Mouse (Mus musculus) CH12.LX (cell line): Measurements from ENCODE around the gene Iglon5. TPM values are rescaled to one million over a fixed set of nuclear protein-coding genes. Genes with fewer than 3 reads are reported as not detected.

ENCODE experiments used
- DNase-seq: peaks from one replicate; pipeline ENCODE4 v3.0.0-alpha.2; 2013; ENCODE audit errors: extremely low read depth
- H3K27ac ChIP-seq: 2 replicates; pipeline ENCODE4 v1.5.1; 2012; ENCODE audit warnings: low read depth, mild to moderate bottlenecking, control low read depth, moderate library complexity; ENCODE audit not compliant: insufficient read depth
- H3K27me3 ChIP-seq: replicated peaks from 2 replicates; pipeline ENCODE3; 2012; ENCODE audit warnings: inconsistent platforms
- H3K36me3 ChIP-seq, 2 experiments: replicated peaks in 1 of 2; 2 replicates each; pipeline versions ENCODE3 to v1.6.1; 2012; ENCODE audit warnings: inconsistent platforms in 1 of 2, low read length in 1 of 2, mild to moderate bottlenecking in 1 of 2, mixed read lengths in 1 of 2, moderate library complexity in 1 of 2; ENCODE audit not compliant: control insufficient read depth in 1 of 2, insufficient read depth in 1 of 2
- H3K4me1 ChIP-seq, 2 experiments: 2 replicates each; pipeline ENCODE4 v1.6.1; 2012; ENCODE audit warnings: inconsistent platforms in 1 of 2, moderate library complexity in 1 of 2; ENCODE audit not compliant: insufficient read depth in 2 of 2, control insufficient read depth in 1 of 2
- H3K4me2 ChIP-seq: 2 replicates; pipeline ENCODE4 v1.6.1; 2012; ENCODE audit warnings: low read depth, mild to moderate bottlenecking, control low read depth; ENCODE audit not compliant: poor library complexity, insufficient read depth, severe bottlenecking
- H3K4me3 ChIP-seq, 3 experiments: fragments of 150-350 bp in 1 of 3; sonication (generic) in 1 of 3; replicated peaks in 1 of 3; 2 replicates each; pipeline versions ENCODE3 to v1.5.1; 2011 to 2012; ENCODE audit warnings: low read depth in 2 of 3, low read length in 2 of 3, mild to moderate bottlenecking in 2 of 3, moderate library complexity in 2 of 3, control low read depth in 1 of 3, improper control_type of control experiment in 1 of 3, inconsistent platforms in 1 of 3, mixed read lengths in 1 of 3; ENCODE audit not compliant: poor library complexity in 1 of 3
- H3K79me2 ChIP-seq: replicated peaks from 2 replicates; pipeline ENCODE4 v1.6.1; 2012; ENCODE audit warnings: mild to moderate bottlenecking, moderate library complexity; ENCODE audit not compliant: control insufficient read depth, poor library complexity, insufficient read depth, severe bottlenecking; ENCODE audit errors: extremely low read depth
- H3K9ac ChIP-seq: 2 replicates; pipeline ENCODE4 v1.6.1; 2012; ENCODE audit warnings: low read depth, mild to moderate bottlenecking, control low read depth, moderate library complexity; ENCODE audit not compliant: insufficient read depth
- H3K9me3 ChIP-seq: replicated peaks from 2 replicates; pipeline ENCODE3; 2012; ENCODE audit warnings: low read length, inconsistent platforms, mixed read lengths
- CTCF ChIP-seq, 2 experiments: IDR thresholded peaks in 1 of 2; conservative IDR thresholded peaks in 1 of 2; 2 replicates each; pipeline ENCODE4 v1.5.1; 2011 to 2012; ENCODE audit warnings: low read depth in 2 of 2, low read length in 2 of 2, improper control_type of control experiment in 1 of 2, inconsistent platforms in 1 of 2, mild to moderate bottlenecking in 1 of 2, moderate library complexity in 1 of 2
- E2F4 ChIP-seq: IDR thresholded peaks from 2 replicates; pipeline ENCODE4 v1.6.1; 2011; ENCODE audit warnings: low read depth, low read length, improper control_type of control experiment; ENCODE audit not compliant: insufficient replicate concordance
- ELF1 ChIP-seq: IDR thresholded peaks from 2 replicates; pipeline ENCODE4 v1.6.1; 2014; ENCODE audit warnings: low read depth, mild to moderate bottlenecking, inconsistent platforms, low read length, improper control_type of control experiment
- ETS1 ChIP-seq: conservative IDR thresholded peaks from 2 replicates; pipeline ENCODE4 v1.6.1; 2012; ENCODE audit warnings: low read depth, mild to moderate bottlenecking, inconsistent platforms, low read length, improper control_type of control experiment, moderate library complexity
- GABPA ChIP-seq: IDR thresholded peaks from 2 replicates; pipeline ENCODE4 v1.6.1; 2012; ENCODE audit warnings: low read depth, low read length, improper control_type of control experiment, inconsistent platforms; ENCODE audit not compliant: insufficient replicate concordance
- MAZ ChIP-seq: IDR thresholded peaks from 2 replicates; pipeline ENCODE4 v1.6.1; 2012; ENCODE audit warnings: low read depth, mild to moderate bottlenecking, inconsistent platforms, low read length, improper control_type of control experiment, moderate library complexity
- MEF2A ChIP-seq: IDR thresholded peaks from 2 replicates; pipeline ENCODE4 v1.6.1; 2014; ENCODE audit warnings: low read depth, mild to moderate bottlenecking, inconsistent platforms, low read length, improper control_type of control experiment, borderline replicate concordance
- MXI1 ChIP-seq: IDR thresholded peaks from 2 replicates; pipeline ENCODE4 v1.6.1; 2011; ENCODE audit warnings: mild to moderate bottlenecking, low read depth, low read length, improper control_type of control experiment
- NELFE ChIP-seq: IDR thresholded peaks from 2 replicates; pipeline ENCODE4 v1.6.1; 2011; ENCODE audit warnings: low read depth, low read length, improper control_type of control experiment
- NRF1 ChIP-seq: IDR thresholded peaks from 2 replicates; pipeline ENCODE4 v1.6.1; 2014; ENCODE audit warnings: low read depth, mild to moderate bottlenecking, inconsistent platforms, low read length, improper control_type of control experiment, moderate library complexity
- PAX5 ChIP-seq: IDR thresholded peaks from 2 replicates; pipeline ENCODE4 v1.6.1; 2012; ENCODE audit warnings: low read length, inconsistent platforms, mixed read lengths
- POLR2A ChIP-seq: IDR thresholded peaks from 2 replicates; pipeline ENCODE4 v1.6.1; 2011; ENCODE audit warnings: low read depth, mild to moderate bottlenecking, improper control_type of control experiment, low read length
- POLR2AphosphoS2 ChIP-seq: IDR thresholded peaks from 2 replicates; pipeline ENCODE4 v1.6.1; 2011; ENCODE audit warnings: low read depth, low read length, improper control_type of control experiment
- RAD21 ChIP-seq: IDR thresholded peaks from 2 replicates; pipeline ENCODE4 v1.6.1; 2011; ENCODE audit warnings: low read depth, mild to moderate bottlenecking, low read length, improper control_type of control experiment, moderate library complexity
- SIN3A ChIP-seq: IDR thresholded peaks from 2 replicates; pipeline ENCODE4 v1.6.1; 2012; ENCODE audit warnings: low read length, improper control_type of control experiment, inconsistent platforms
- SMC3 ChIP-seq: IDR thresholded peaks from 2 replicates; pipeline ENCODE4 v1.6.1; 2011; ENCODE audit warnings: low read depth, low read length, improper control_type of control experiment
- TBP ChIP-seq: conservative IDR thresholded peaks from 2 replicates; pipeline ENCODE4 v1.6.1; 2011; ENCODE audit warnings: low read depth, low read length, improper control_type of control experiment
- TCF12 ChIP-seq: IDR thresholded peaks from 2 replicates; pipeline ENCODE4 v1.6.1; 2014; ENCODE audit warnings: low read depth, mild to moderate bottlenecking, inconsistent platforms, low read length, improper control_type of control experiment
- UBTF ChIP-seq: IDR thresholded peaks from 2 replicates; pipeline ENCODE4 v1.6.1; 2012; ENCODE audit warnings: low read depth, mild to moderate bottlenecking, inconsistent platforms, low read length, improper control_type of control experiment, moderate library complexity
- USF1 ChIP-seq: IDR thresholded peaks from 2 replicates; pipeline ENCODE4 v1.6.1; 2014; ENCODE audit warnings: low read depth, mild to moderate bottlenecking, inconsistent platforms, low read length, improper control_type of control experiment
- USF2 ChIP-seq: conservative IDR thresholded peaks from 2 replicates; pipeline ENCODE4 v1.6.1; 2011; ENCODE audit warnings: low read depth, low read length, improper control_type of control experiment
- ZC3H11A ChIP-seq: IDR thresholded peaks from 2 replicates; pipeline ENCODE4 v1.6.1; 2012; ENCODE audit warnings: low read depth, mild to moderate bottlenecking, inconsistent platforms, low read length, improper control_type of control experiment
- ZKSCAN1 ChIP-seq: IDR thresholded peaks from 2 replicates; pipeline ENCODE4 v1.6.1; 2012; ENCODE audit warnings: low read depth, inconsistent platforms, low read length, improper control_type of control experiment, borderline replicate concordance
- ZMIZ1 ChIP-seq: IDR thresholded peaks from 2 replicates; pipeline ENCODE4 v1.6.1; 2012; ENCODE audit warnings: low read depth, mild to moderate bottlenecking, inconsistent platforms, low read length, improper control_type of control experiment
- ZNF384 ChIP-seq: IDR thresholded peaks from 2 replicates; pipeline ENCODE4 v1.6.1; 2012; ENCODE audit warnings: low read depth, low read length, improper control_type of control experiment, inconsistent platforms
- dilution Hi-C: fragments of 300-500 bp; cut with MboI; formaldehyde crosslinking; loops from 2 replicates; pipeline ENCODE4 v1.14.3; 2020; ENCODE audit warnings: low sequenced_read_pairs; ENCODE audit not compliant: extremely low pct_unique_long_range_greater_than_20kb, extremely low pct_ligation_motif_present
- in situ Hi-C: fragments of 300-500 bp; cut with MboI; formaldehyde crosslinking; loops from 3 replicates; pipeline ENCODE4 v1.14.3; 2019; ENCODE audit warnings: low sequenced_read_pairs, low pct_ligation_motif_present, low pct_unique_long_range_greater_than_20kb, mixed read lengths
- polyA plus RNA-seq: library from polyadenylated mRNA; unstranded; fragments of >175 nt; gene quantifications from 2 replicates; pipeline ENCODE4 v1.2.1, GENCODE M21; 2012; ENCODE audit warnings: low read depth; ENCODE audit not compliant: insufficient read length
- total RNA-seq, 2 experiments: library from RNA; depleted of rRNA; stranded (reverse); fragments of 300-350 nt in 1 of 2; fragments of >200 nt in 1 of 2; gene quantifications; 2 replicates each; pipeline ENCODE4 v1.2.3; 2012 to 2014

Gene Iglon5
- total and polyA plus RNA-seq, 3 experiments = not detected

DNA sequence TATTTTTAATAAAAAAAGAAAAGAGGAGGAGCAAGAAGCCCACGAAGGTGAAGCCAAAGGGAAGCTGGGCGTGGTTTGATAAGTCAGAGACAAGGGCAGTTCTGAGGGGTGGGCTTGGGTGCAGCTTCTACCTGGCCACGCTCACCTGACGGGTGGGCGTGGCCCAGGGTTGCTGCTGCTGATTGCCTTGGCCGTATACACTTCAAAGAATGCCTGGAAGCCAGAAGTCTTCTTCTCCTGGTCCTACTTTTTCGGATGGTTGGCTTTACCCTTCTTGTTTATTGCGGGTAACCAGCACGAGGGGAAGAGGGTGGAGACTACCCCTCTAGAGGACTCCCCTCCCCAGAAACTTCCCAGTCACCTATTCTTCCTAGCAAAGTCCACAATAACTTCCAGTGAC lies 47.2 kb downstream of the Iglon5 start:
- in situ Hi-C loops = no loop called here
- H3K27me3 ChIP-seq = no peaks in the 10 kb centered on the region
- H3K4me3 ChIP-seq = no peak overlapping the region
- no peak for DNase-seq
- dilution Hi-C loops = no loop called here
- H3K9me3 ChIP-seq = no peaks in the 10 kb centered on the region
- no peak overlapping the region for H3K9ac ChIP-seq
- peaks cover 0 to 7% of the 10 kb centered on the region in 2 experiments for H3K36me3 ChIP-seq
- H3K4me1 ChIP-seq = peaks cover 21 to 54% of the 10 kb centered on the region in 2 experiments
- no peak overlapping the region for H3K4me2 ChIP-seq
- H3K79me2 ChIP-seq = no peaks in the 10 kb centered on the region; the same call in 1 of the 2 replicates
- no peak for TF ChIP-seq ELF1
- TF ChIP-seq SMC3 = no peak
- no peak for TF ChIP-seq CTCF (conservative IDR thresholded peaks at IDR 0.05 in 1 of 2, IDR thresholded peaks at IDR 0.05 in 1 of 2; ENCODE audit: low read depth in 2 of 2, low read length in 2 of 2)
- TF ChIP-seq MXI1 = no peak
- no peak for TF ChIP-seq NRF1
- TF ChIP-seq USF2 = no peak
- no peak for TF ChIP-seq RAD21
- TF ChIP-seq UBTF = no peak
- no peak for TF ChIP-seq MAZ
- no peak for TF ChIP-seq ETS1
- TF ChIP-seq ZNF384 = no peak
- H3K27ac ChIP-seq = no peak overlapping the region

DNA sequence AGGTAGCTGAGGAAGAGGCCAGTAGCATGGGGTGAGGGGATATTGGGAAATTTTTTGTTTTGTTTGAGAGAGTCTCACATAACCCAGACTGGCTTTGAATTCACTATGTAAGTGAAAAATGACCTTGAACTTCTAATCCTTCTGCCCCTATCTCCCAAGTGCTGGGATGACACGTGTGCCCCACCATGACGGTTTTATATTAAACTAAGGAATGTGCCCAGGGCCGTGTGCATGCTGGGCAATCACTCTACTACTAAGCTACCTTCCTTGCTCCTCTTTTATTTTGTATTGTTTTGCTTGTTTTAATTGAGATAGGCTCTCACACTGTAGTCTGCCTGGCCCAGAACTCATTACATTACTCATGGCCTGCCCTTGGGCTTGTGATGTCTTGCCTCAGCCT lies 48.8 kb downstream of the Iglon5 start:
- dilution Hi-C loops (no loop called here), in situ Hi-C loops (no loop called here)
- Histone ChIP-seq H3K4me1 (peaks cover 11 to 38% of the 10 kb centered on the region in 2 experiments), H3K9me3 (no peaks in the 10 kb centered on the region), H3K4me2 (no peak overlapping the region), H3K27ac (no peak overlapping the region), H3K4me3 (no peak overlapping the region), H3K9ac (no peak overlapping the region), H3K36me3 (no peaks in the 10 kb centered on the region), H3K27me3 (no peaks in the 10 kb centered on the region), H3K79me2 (no peaks in the 10 kb centered on the region)
- DNase-seq = no peak
- TF ChIP-seq ZKSCAN1 (no peak), ELF1 (no peak), ETS1 (no peak)

DNA sequence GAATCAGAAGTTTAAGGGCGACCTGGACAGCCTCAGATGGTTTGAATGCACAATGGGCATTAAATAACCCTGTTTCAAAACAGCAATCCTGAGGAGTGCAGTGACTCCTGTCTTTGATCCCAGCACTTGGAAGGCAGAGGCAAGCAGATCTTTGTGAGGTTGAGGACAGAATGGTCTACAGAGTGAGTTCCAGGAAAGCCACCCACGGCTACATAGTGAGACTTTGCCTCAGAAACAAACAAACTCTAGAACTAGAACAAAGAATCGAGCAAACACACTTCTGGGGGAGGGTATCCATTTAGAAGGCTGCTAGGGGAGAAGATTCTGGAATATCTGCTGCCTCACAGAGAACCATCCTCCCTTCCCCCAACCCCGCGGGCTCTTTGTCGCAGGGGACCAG lies 49.4 kb downstream of the Iglon5 start, which contains the start of gene Cldnd2:
TSS of gene Cldnd2 (plus strand) at position 301 of the 400 bp plus-strand sequence.
- no peak within 1 kb of the TSS for H3K4me3 ChIP-seq
- dilution Hi-C loops = no loop called here
- no peak within 1 kb of the TSS for H3K27ac ChIP-seq
- in situ Hi-C loops = no loop called here
- H3K9ac ChIP-seq = no peak within 1 kb of the TSS
- no peaks in the 10 kb centered on the region for H3K9me3 ChIP-seq
- no peak for DNase-seq
- no peaks in the 10 kb centered on the region for H3K36me3 ChIP-seq
- H3K4me1 ChIP-seq = peaks cover 6 to 32% of the 10 kb centered on the region in 2 experiments
- no peaks in the 10 kb centered on the region for H3K27me3 ChIP-seq
- TF ChIP-seq TBP = no peak
- no peak for TF ChIP-seq TCF12
- no peak for TF ChIP-seq E2F4
- no peak for TF ChIP-seq USF1
- TF ChIP-seq ZKSCAN1 = no peak
- TF ChIP-seq SIN3A = no peak
- no peak for TF ChIP-seq POLR2AphosphoS2
- TF ChIP-seq ZC3H11A = no peak
- no peak for TF ChIP-seq ZMIZ1
- TF ChIP-seq ELF1 = no peak
- TF ChIP-seq NELFE = no peak
- TF ChIP-seq ZNF384 = no peak
- no peak for TF ChIP-seq MXI1
- no peak for TF ChIP-seq MEF2A
- TF ChIP-seq PAX5 = no peak
- no peak for TF ChIP-seq GABPA
- no peak for TF ChIP-seq CTCF (conservative IDR thresholded peaks at IDR 0.05 in 1 of 2, IDR thresholded peaks at IDR 0.05 in 1 of 2; ENCODE audit: low read depth in 2 of 2, low read length in 2 of 2)
- no peak for TF ChIP-seq POLR2A
- H3K4me2 ChIP-seq = no peak within 1 kb of the TSS
- H3K79me2 ChIP-seq = no peaks in the 10 kb centered on the region
